Mouse (Mus musculus): ENCODE measurements at regions not wholly inside any gene's neighbourhood (a gene's known extent, or its start where the extent isn't known, plus 50 kb on each side); places are given as distances from the start of the nearest gene placed in this dataset.
A peak's percentile ranks its signal among the peaks of the same experiment; 100 is the strongest.

GRCm38 (mm10) chr3:35282106-35282505 is 471.8 kb upstream of the Atp11b start:
- 76% methylated on average over 2 of the region's 2 CpGs for WGBS

GRCm38 (mm10) chr3:35294771-35295170 is 459.1 kb upstream of the Atp11b start:
- 89% methylated on average over 1 of the region's 1 CpGs for WGBS
- Histone ChIP-seq H3K4me3 (ENCODE audit: low read length) (no peak overlapping the region), H3K4me2 (replicated peaks; ENCODE audit: low read depth, low read length) (no peak overlapping the region), H3K9ac (replicated peaks; ENCODE audit: low read length) (no peak overlapping the region), H3K27me3 (ENCODE audit: insufficient read depth, low read length) (no peaks in the 10 kb centered on the region), H3K36me3 (ENCODE audit: insufficient read depth, low read length) (no peaks in the 10 kb centered on the region), H3K4me1 (ENCODE audit: insufficient read depth, low read length) (no peaks in the 10 kb centered on the region), H3K9me3 (ENCODE audit: low read length) (peaks cover 4% of the 10 kb centered on the region; the same call in 1 of the 2 replicates), H3K27ac (ENCODE audit: low read length) (no peak overlapping the region)
- ATAC-seq (ENCODE audit: low FRiP score, low TSS enrichment) = no peak

More at GRCm38 (mm10) chr3:35282106-35282505, 471.8 kb upstream of the Atp11b start:
- no peak for ATAC-seq (ENCODE audit: low FRiP score, low TSS enrichment)
- Histone ChIP-seq H3K27ac (ENCODE audit: low read length) (no peak overlapping the region), H3K4me2 (replicated peaks; ENCODE audit: low read depth, low read length) (no peak overlapping the region), H3K9me3 (ENCODE audit: low read length) (no peaks in the 10 kb centered on the region), H3K4me3 (ENCODE audit: low read length) (no peak overlapping the region), H3K36me3 (ENCODE audit: insufficient read depth, low read length) (no peaks in the 10 kb centered on the region), H3K4me1 (ENCODE audit: insufficient read depth, low read length) (no peaks in the 10 kb centered on the region), H3K9ac (replicated peaks; ENCODE audit: low read length) (no peak overlapping the region), H3K27me3 (ENCODE audit: insufficient read depth, low read length) (no peaks in the 10 kb centered on the region)

- no peaks in the 10 kb centered on the region for H3K36me3 ChIP-seq (ENCODE audit: insufficient read depth, low read length)
- peak; percentile 39; the same call in 1 of the 2 replicates for ATAC-seq (ENCODE audit: low FRiP score, low TSS enrichment)
- 27% methylated on average over 4 of the region's 4 CpGs for WGBS
Measured at GRCm38 (mm10) chr3:35295746-35296145, 458.2 kb upstream of the Atp11b start.

GRCm38 (mm10) chr3:35299036-35299435 is 454.9 kb upstream of the Atp11b start:
- no peaks in the 10 kb centered on the region for H3K36me3 ChIP-seq (ENCODE audit: insufficient read depth, low read length)
- no peak for ATAC-seq (ENCODE audit: low FRiP score, low TSS enrichment)
- no peaks in the 10 kb centered on the region for H3K4me1 ChIP-seq (ENCODE audit: insufficient read depth, low read length)
- no peak overlapping the region for H3K4me3 ChIP-seq (ENCODE audit: low read length)
- H3K9ac ChIP-seq (replicated peaks; ENCODE audit: low read length) = no peak overlapping the region
- H3K9me3 ChIP-seq (ENCODE audit: low read length) = peaks cover 4% of the 10 kb centered on the region; the same call in 1 of the 2 replicates
- H3K27me3 ChIP-seq (ENCODE audit: insufficient read depth, low read length) = no peaks in the 10 kb centered on the region
- no peak overlapping the region for H3K27ac ChIP-seq (ENCODE audit: low read length)
- no peak overlapping the region for H3K4me2 ChIP-seq (replicated peaks; ENCODE audit: low read depth, low read length)

More at GRCm38 (mm10) chr3:35295746-35296145, 458.2 kb upstream of the Atp11b start:
- Histone ChIP-seq H3K9me3 (ENCODE audit: low read length) (peaks cover 4% of the 10 kb centered on the region; the same call in 1 of the 2 replicates), H3K27me3 (ENCODE audit: insufficient read depth, low read length) (no peaks in the 10 kb centered on the region), H3K4me3 (ENCODE audit: low read length) (no peak overlapping the region), H3K9ac (replicated peaks; ENCODE audit: low read length) (no peak overlapping the region), H3K4me1 (ENCODE audit: insufficient read depth, low read length) (no peaks in the 10 kb centered on the region), H3K27ac (ENCODE audit: low read length) (no peak overlapping the region), H3K4me2 (replicated peaks; ENCODE audit: low read depth, low read length) (no peak overlapping the region)

GRCm38 (mm10) chr3:35306013-35306412 is 447.9 kb upstream of the Atp11b start:
- no peaks in the 10 kb centered on the region for H3K36me3 ChIP-seq (ENCODE audit: insufficient read depth, low read length)
- 86% methylated on average over 4 of the region's 4 CpGs for WGBS
- no peak overlapping the region for H3K4me2 ChIP-seq (replicated peaks; ENCODE audit: low read depth, low read length)
- ATAC-seq (ENCODE audit: low FRiP score, low TSS enrichment) = no peak
- no peaks in the 10 kb centered on the region for H3K9me3 ChIP-seq (ENCODE audit: low read length)
- H3K4me3 ChIP-seq (ENCODE audit: low read length) = no peak overlapping the region
- H3K27ac ChIP-seq (ENCODE audit: low read length) = no peak overlapping the region
- H3K27me3 ChIP-seq (ENCODE audit: insufficient read depth, low read length) = no peaks in the 10 kb centered on the region
- H3K9ac ChIP-seq (replicated peaks; ENCODE audit: low read length) = no peak overlapping the region
- no peaks in the 10 kb centered on the region for H3K4me1 ChIP-seq (ENCODE audit: insufficient read depth, low read length)

- H3K27me3 ChIP-seq (ENCODE audit: insufficient read depth, low read length) = no peaks in the 10 kb centered on the region
- no peak overlapping the region for H3K27ac ChIP-seq (ENCODE audit: low read length)
- no peak for ATAC-seq (ENCODE audit: low FRiP score, low TSS enrichment)
- 80% methylated on average over 10 of the region's 10 CpGs for WGBS
- H3K36me3 ChIP-seq (ENCODE audit: insufficient read depth, low read length) = no peaks in the 10 kb centered on the region
- H3K4me2 ChIP-seq (replicated peaks; ENCODE audit: low read depth, low read length) = no peak overlapping the region
- peaks cover 7% of the 10 kb centered on the region; the same call in 1 of the 2 replicates for H3K4me1 ChIP-seq (ENCODE audit: insufficient read depth, low read length)
- H3K9ac ChIP-seq (replicated peaks; ENCODE audit: low read length) = no peak overlapping the region
- no peaks in the 10 kb centered on the region for H3K9me3 ChIP-seq (ENCODE audit: low read length)
- no peak overlapping the region for H3K4me3 ChIP-seq (ENCODE audit: low read length)
Measured at GRCm38 (mm10) chr3:35314177-35314576, 439.7 kb upstream of the Atp11b start.

- no peak for ATAC-seq (ENCODE audit: low FRiP score, low TSS enrichment)
- no peak overlapping the region for H3K27ac ChIP-seq (ENCODE audit: low read length)
- peaks cover 11% of the 10 kb centered on the region; the same call in 1 of the 2 replicates for H3K4me1 ChIP-seq (ENCODE audit: insufficient read depth, low read length)
- H3K9me3 ChIP-seq (ENCODE audit: low read length) = no peaks in the 10 kb centered on the region
- no peaks in the 10 kb centered on the region for H3K36me3 ChIP-seq (ENCODE audit: insufficient read depth, low read length)
- H3K4me3 ChIP-seq (ENCODE audit: low read length) = no peak overlapping the region
- 90% methylated on average over 6 of the region's 6 CpGs for WGBS
- H3K9ac ChIP-seq (replicated peaks; ENCODE audit: low read length) = no peak overlapping the region
- H3K27me3 ChIP-seq (ENCODE audit: insufficient read depth, low read length) = no peaks in the 10 kb centered on the region
- no peak overlapping the region for H3K4me2 ChIP-seq (replicated peaks; ENCODE audit: low read depth, low read length)
Measured at GRCm38 (mm10) chr3:35315162-35315561, 438.7 kb upstream of the Atp11b start.

GRCm38 (mm10) chr3:35318348-35318747 is 435.6 kb upstream of the Atp11b start:
- no peak for ATAC-seq (ENCODE audit: low FRiP score, low TSS enrichment)
- Histone ChIP-seq H3K9ac (replicated peaks; ENCODE audit: low read length) (no peak overlapping the region), H3K4me1 (ENCODE audit: insufficient read depth, low read length) (peaks cover 13% of the 10 kb centered on the region; the same call in 1 of the 2 replicates), H3K27ac (ENCODE audit: low read length) (no peak overlapping the region), H3K4me3 (ENCODE audit: low read length) (peak overlapping the region; percentile 16; the same call in 1 of the 2 replicates), H3K36me3 (ENCODE audit: insufficient read depth, low read length) (no peaks in the 10 kb centered on the region), H3K4me2 (replicated peaks; ENCODE audit: low read depth, low read length) (peak overlapping the region; percentile 42), H3K27me3 (ENCODE audit: insufficient read depth, low read length) (no peaks in the 10 kb centered on the region), H3K9me3 (ENCODE audit: low read length) (no peaks in the 10 kb centered on the region)
- WGBS = 33% methylated on average over 13 of the region's 13 CpGs

- 0 out of 2 replicates have a peak, but pooled peaks have one; percentile 39 for ATAC-seq (ENCODE audit: low FRiP score, low TSS enrichment)
- Histone ChIP-seq H3K4me3 (ENCODE audit: low read length) (no peak overlapping the region), H3K36me3 (ENCODE audit: insufficient read depth, low read length) (no peaks in the 10 kb centered on the region), H3K27me3 (ENCODE audit: insufficient read depth, low read length) (no peaks in the 10 kb centered on the region), H3K9me3 (ENCODE audit: low read length) (no peaks in the 10 kb centered on the region), H3K9ac (replicated peaks; ENCODE audit: low read length) (no peak overlapping the region), H3K4me1 (ENCODE audit: insufficient read depth, low read length) (peaks cover 15% of the 10 kb centered on the region; the same call in 1 of the 2 replicates), H3K27ac (ENCODE audit: low read length) (no peak overlapping the region), H3K4me2 (replicated peaks; ENCODE audit: low read depth, low read length) (no peak overlapping the region)
- WGBS = 39% methylated on average over 7 of the region's 7 CpGs
Measured at GRCm38 (mm10) chr3:35320844-35321393, 433.0 kb upstream of the Atp11b start.

GRCm38 (mm10) chr3:35321991-35322390 is 431.9 kb upstream of the Atp11b start:
- H3K4me2 ChIP-seq (replicated peaks; ENCODE audit: low read depth, low read length) = no peak overlapping the region
- WGBS = 75% methylated on average over 2 of the region's 2 CpGs
- H3K9ac ChIP-seq (replicated peaks; ENCODE audit: low read length) = no peak overlapping the region
- no peaks in the 10 kb centered on the region for H3K9me3 ChIP-seq (ENCODE audit: low read length)
- peaks cover 4% of the 10 kb centered on the region; the same call in 1 of the 2 replicates for H3K27me3 ChIP-seq (ENCODE audit: insufficient read depth, low read length)
- ATAC-seq (ENCODE audit: low FRiP score, low TSS enrichment) = no peak
- no peak overlapping the region for H3K4me3 ChIP-seq (ENCODE audit: low read length)
- no peaks in the 10 kb centered on the region for H3K36me3 ChIP-seq (ENCODE audit: insufficient read depth, low read length)
- H3K4me1 ChIP-seq (ENCODE audit: insufficient read depth, low read length) = peaks cover 15% of the 10 kb centered on the region; the same call in 1 of the 2 replicates
- H3K27ac ChIP-seq (ENCODE audit: low read length) = no peak overlapping the region
